Mouse (Mus musculus) layer of hippocampus, postnatal 10 days (tissue): ENCODE results near the gene Kif5c. TPM values are rescaled to one million over a fixed set of nuclear protein-coding genes. Genes with fewer than 3 reads are reported as not detected.

Experiments used
- DNase-seq, 2 experiments: peaks; one replicate each; pipeline ENCODE4 v3.0.0; 2021; ENCODE audit warnings: low spot score in 2 of 2
- total RNA-seq, 2 experiments: library from RNA; stranded (reverse); gene quantifications; 2 replicates each; pipeline ENCODE4 v1.2.3; 2021

Kif5c gene
- total RNA-seq, 2 experiments from 2014 or later, result 545 to 571 TPM

GRCm38 (mm10) chr2:49776407-49776806 lies 157.3 kb downstream of the Kif5c start:
- DNase-seq, result no peak

- DNase-seq, result no peak
Measured at GRCm38 (mm10) chr2:49787376-49788050, 168.4 kb downstream of the Kif5c start, which contains the start of gene Lypd6b. Lypd6b (plus strand) TSS chr2:49787688.

- no peak for DNase-seq
Measured at GRCm38 (mm10) chr2:49788051-49788418, 168.9 kb downstream of the Kif5c start.

GRCm38 (mm10) chr2:49788643-49789042 lies 169.5 kb downstream of the Kif5c start:
- no peak for DNase-seq

GRCm38 (mm10) chr2:49789078-49789477 lies 170.0 kb downstream of the Kif5c start:
- no peak for DNase-seq

- no peak for DNase-seq
Measured at GRCm38 (mm10) chr2:49789504-49789903, 170.4 kb downstream of the Kif5c start.

- DNase-seq, result no peak
Measured at GRCm38 (mm10) chr2:49797444-49798143, 178.5 kb downstream of the Kif5c start.

- DNase-seq, result no peak
Measured at GRCm38 (mm10) chr2:49804448-49804847, 185.3 kb downstream of the Kif5c start.

GRCm38 (mm10) chr2:49805736-49806371 lies 186.8 kb downstream of the Kif5c start:
- peak; percentile 57 to 70 for DNase-seq

- DNase-seq, result no peak
Measured at GRCm38 (mm10) chr2:49809496-49809895, 190.4 kb downstream of the Kif5c start.

- DNase-seq, result no peak
Measured at GRCm38 (mm10) chr2:49811420-49811819, 192.3 kb downstream of the Kif5c start.

- DNase-seq, result no peak
Measured at GRCm38 (mm10) chr2:49811871-49812363, 192.8 kb downstream of the Kif5c start.

GRCm38 (mm10) chr2:49813151-49813550 lies 194.1 kb downstream of the Kif5c start:
- DNase-seq, result no peak

- no peak for DNase-seq
Measured at GRCm38 (mm10) chr2:49814011-49814410, 194.9 kb downstream of the Kif5c start.

GRCm38 (mm10) chr2:49815696-49816320 lies 196.7 kb downstream of the Kif5c start:
- DNase-seq, result no peak

- no peak for DNase-seq
Measured at GRCm38 (mm10) chr2:49816549-49816948, 197.5 kb downstream of the Kif5c start.

- no peak for DNase-seq
Measured at GRCm38 (mm10) chr2:49817151-49817550, 198.1 kb downstream of the Kif5c start.

- DNase-seq, result no peak
Measured at GRCm38 (mm10) chr2:49818126-49818525, 199.0 kb downstream of the Kif5c start.

- no peak for DNase-seq
Measured at GRCm38 (mm10) chr2:49822312-49822711, 203.2 kb downstream of the Kif5c start.
